Mouse (Mus musculus): ENCODE measurements around the gene Skap2.

DNA sequence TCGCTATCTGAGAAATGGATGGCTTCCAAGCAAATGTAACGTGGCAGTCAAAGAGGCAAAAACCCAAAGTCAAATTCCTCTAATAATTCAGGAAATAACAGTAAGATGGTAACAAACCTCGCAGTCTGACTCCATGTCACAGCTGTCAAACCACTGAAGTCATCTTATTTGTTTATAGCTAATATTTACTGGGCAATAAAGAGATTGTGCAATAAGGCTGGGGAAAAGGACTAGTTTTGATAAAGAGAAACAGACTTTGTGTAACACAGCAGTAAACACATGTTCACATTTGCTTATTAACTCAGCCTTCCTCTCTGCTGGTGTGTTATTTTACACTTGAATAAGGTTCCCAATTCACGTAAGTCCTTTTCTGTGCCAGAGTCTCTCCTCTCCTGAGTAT is 148.8 kb downstream of the Skap2 start:
- TF ChIP-seq CTCF (IDR thresholded peaks at IDR 0.05; ENCODE audit: borderline replicate concordance, insufficient read depth, low read length) (no peak), POLR2A (IDR thresholded peaks at IDR 0.05; ENCODE audit: low read depth, low read length) (no peak)

Measured in embryonic fibroblast, embryonic 13.5 days (primary cell).